Mouse (Mus musculus) C3H10T1/2 (cell line): ENCODE data around the gene Slc16a14. TPM values are rescaled to one million over a fixed set of nuclear protein-coding genes. Genes with fewer than 3 reads are reported as not detected.

Source experiments
- polyA plus RNA-seq, 2 experiments: library from polyadenylated mRNA; unstranded; fragments of >200 nt; fragmentation: generic; extraction: Trizol; gene quantifications; one replicate each; pipeline ENCODE4 v1.2.1; 2012; ENCODE audit warnings: missing spikeins in 2 of 2

Gene Slc16a14
- under 1 TPM in 1 of 2 experiments, not detected in 1; 0.07 TPM for polyA plus RNA-seq

DNA sequence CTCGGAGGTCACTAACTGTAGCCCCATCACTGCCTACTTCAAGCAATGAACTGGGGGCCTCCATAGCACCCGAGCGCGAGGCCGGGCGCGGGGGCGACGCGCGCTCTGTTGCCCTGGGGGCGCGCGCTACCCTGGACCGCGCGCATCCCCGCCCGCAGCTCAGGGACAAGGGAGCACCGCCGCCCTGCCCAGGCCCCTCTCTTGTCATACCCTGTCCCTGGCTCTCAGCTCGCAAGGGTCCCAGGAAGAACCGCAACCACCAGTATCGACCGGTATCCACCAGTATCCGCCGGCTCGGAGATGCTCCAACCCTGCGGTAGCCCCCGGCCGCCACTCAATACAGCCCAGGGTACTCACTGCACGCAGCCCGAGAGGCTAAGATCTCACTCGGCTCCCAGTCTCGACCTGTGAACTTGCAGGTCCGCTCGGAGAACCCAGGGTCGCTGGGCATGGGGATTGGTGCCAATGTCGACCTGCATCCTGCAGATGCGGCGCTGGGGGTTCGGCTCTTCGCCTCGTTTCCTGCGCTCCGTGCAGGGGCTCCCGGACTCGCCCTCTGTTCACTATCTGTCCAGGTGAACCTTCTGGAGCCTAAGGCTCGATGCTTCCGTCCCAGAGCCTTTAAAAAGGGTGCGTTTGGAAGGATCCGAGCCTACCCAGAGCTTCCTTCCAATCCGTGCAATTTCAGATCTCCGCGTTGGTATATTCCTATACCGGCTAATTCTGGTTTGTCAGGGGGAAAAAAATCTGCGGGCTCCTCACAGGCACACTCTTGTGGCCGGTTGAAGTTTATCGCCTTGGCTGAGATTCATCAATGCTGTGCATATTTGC lies at the start of gene Slc16a14:
TSS of gene Slc16a14 (minus strand) at position 632 of the 831 bp plus-strand sequence.

Other genes with a start within 250 kb of the Slc16a14 start
- gene Dner, start 238.9 kb downstream of the Slc16a14 start, polyA plus RNA-seq = under 1 TPM; 0.01 to 0.05 TPM
- gene Fbxo36, start 95.3 kb downstream of the Slc16a14 start, polyA plus RNA-seq = 10 to 100 TPM; 21.7 to 41.2 TPM
- 10 to 100 TPM in 1 of 2 experiments, 1 to 10 TPM in 1; 2.8 to 34.7 TPM for gene Trip12, start 94.6 kb downstream of the Slc16a14 start, polyA plus RNA-seq
- gene Gm10553, start 165.0 kb upstream of the Slc16a14 start, polyA plus RNA-seq = under 1 TPM in 1 of 2 experiments, not detected in 1; 0.21 TPM
- gene A530032D15Rik, start 174.7 kb upstream of the Slc16a14 start, polyA plus RNA-seq = under 1 TPM in 1 of 2 experiments, not detected in 1; 0.22 TPM